Mouse (Mus musculus) MEL (cell line): Measurements from ENCODE around the gene Ninl.
A peak's percentile ranks its signal among the peaks of the same experiment; 100 is the strongest.

Experiments
- BHLHE40 ChIP-seq: IDR thresholded peaks from 2 replicates; pipeline ENCODE4 v1.6.1; 2012; ENCODE audit warnings: low read depth, mild to moderate bottlenecking, inconsistent platforms, low read length, improper control_type of control experiment, borderline replicate concordance
- CHD1 ChIP-seq: IDR thresholded peaks from 2 replicates; pipeline ENCODE4 v1.6.1; 2012; ENCODE audit warnings: low read depth, mild to moderate bottlenecking, inconsistent platforms, low read length, improper control_type of control experiment
- CHD2 ChIP-seq: IDR thresholded peaks from 2 replicates; pipeline ENCODE4 v1.6.1; 2011; ENCODE audit warnings: low read length, improper control_type of control experiment
- CTCF ChIP-seq, 3 experiments: IDR thresholded peaks in 2 of 3; conservative IDR thresholded peaks in 1 of 3; 2 replicates each; pipeline ENCODE4 v1.5.1; 2011 to 2012; ENCODE audit warnings: low read length in 3 of 3, low read depth in 2 of 3, mild to moderate bottlenecking in 2 of 3, improper control_type of control experiment in 1 of 3, inconsistent platforms in 1 of 3, mixed read lengths in 1 of 3, moderate library complexity in 1 of 3; ENCODE audit not compliant: control insufficient read depth in 1 of 3, insufficient read depth in 1 of 3, poor library complexity in 1 of 3, severe bottlenecking in 1 of 3
- GATA1 ChIP-seq: IDR thresholded peaks from 2 replicates; pipeline ENCODE4 v1.6.1; 2011; ENCODE audit warnings: low read depth, low read length, improper control_type of control experiment
- HCFC1 ChIP-seq: IDR thresholded peaks from 2 replicates; pipeline ENCODE4 v1.6.1; 2012; ENCODE audit warnings: low read depth, mild to moderate bottlenecking, inconsistent platforms, low read length, improper control_type of control experiment, moderate library complexity
- KAT2A ChIP-seq: conservative IDR thresholded peaks from 2 replicates; pipeline ENCODE4 v1.6.1; 2012; ENCODE audit warnings: low read depth, low read length, improper control_type of control experiment, inconsistent platforms
- MAFK ChIP-seq: IDR thresholded peaks from 2 replicates; pipeline ENCODE4 v1.6.1; 2011; ENCODE audit warnings: low read depth, mild to moderate bottlenecking, low read length, improper control_type of control experiment, borderline replicate concordance
- POLR2A ChIP-seq, 2 experiments: IDR thresholded peaks; 2 replicates each; pipeline ENCODE4 v1.6.1; 2011 to 2012; ENCODE audit warnings: low read length in 2 of 2, mild to moderate bottlenecking in 2 of 2, control low read depth in 1 of 2, improper control_type of control experiment in 1 of 2, low read depth in 1 of 2, moderate library complexity in 1 of 2; ENCODE audit not compliant: control insufficient read depth in 1 of 2, insufficient read depth in 1 of 2, poor library complexity in 1 of 2
- POLR2AphosphoS5 ChIP-seq: IDR thresholded peaks from 2 replicates; pipeline ENCODE4 v1.6.1; 2012; ENCODE audit warnings: low read depth, borderline replicate concordance, mild to moderate bottlenecking, inconsistent platforms, low read length, moderate library complexity, mixed read lengths
- SMC3 ChIP-seq: IDR thresholded peaks from 2 replicates; pipeline ENCODE4 v1.6.1; 2011; ENCODE audit warnings: low read depth, low read length, improper control_type of control experiment
- TBP ChIP-seq: IDR thresholded peaks from 2 replicates; pipeline ENCODE4 v1.8.0; 2011; ENCODE audit warnings: low read depth, low read length, improper control_type of control experiment
- TCF12 ChIP-seq: IDR thresholded peaks from 2 replicates; pipeline ENCODE4 v1.6.1; 2014; ENCODE audit warnings: low read depth, mild to moderate bottlenecking, inconsistent platforms, low read length, improper control_type of control experiment, moderate library complexity
- UBTF ChIP-seq: IDR thresholded peaks from 2 replicates; pipeline ENCODE4 v1.6.1; 2012; ENCODE audit warnings: low read depth, mild to moderate bottlenecking, inconsistent platforms, low read length, improper control_type of control experiment, moderate library complexity, borderline replicate concordance; ENCODE audit not compliant: insufficient read depth

DNA sequence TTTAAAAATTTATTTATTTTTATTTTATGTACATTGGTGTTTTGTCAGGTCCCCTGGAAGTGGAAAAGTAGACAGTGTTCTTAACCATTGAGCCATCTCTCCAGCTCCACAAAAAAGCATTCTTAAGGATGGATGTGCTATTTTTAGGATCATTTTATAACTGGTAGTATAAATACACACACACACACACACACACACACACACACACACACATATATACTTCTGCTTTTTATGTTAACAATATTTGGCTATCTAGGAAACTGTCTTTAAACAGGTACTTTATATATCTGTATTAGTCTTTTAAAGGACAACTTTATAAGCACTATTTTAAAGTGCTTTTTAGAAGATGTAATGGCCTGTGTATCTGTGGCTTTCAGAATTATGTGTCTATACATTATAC lies 57.1 kb downstream of the Ninl start:
- TF ChIP-seq UBTF (no peak), POLR2A (IDR thresholded peaks at IDR 0.05; ENCODE audit: control insufficient read depth in 1 of 2, insufficient read depth in 1 of 2, low read depth in 1 of 2, low read length in 2 of 2, poor library complexity in 1 of 2) (no peak), SMC3 (no peak), BHLHE40 (no peak), CHD2 (no peak), MAFK (no peak), CHD1 (no peak; the same call in 1 of the 2 replicates), KAT2A (no peak), CTCF (IDR thresholded peaks at IDR 0.05 in 2 of 3, conservative IDR thresholded peaks at IDR 0.05 in 1 of 3; ENCODE audit: control insufficient read depth in 1 of 3, insufficient read depth in 1 of 3, low read depth in 2 of 3, low read length in 3 of 3, poor library complexity in 1 of 3, severe bottlenecking in 1 of 3) (no peak), TCF12 (peak; percentile 36; the same call in 1 of the 2 replicates), POLR2AphosphoS5 (no peak), HCFC1 (no peak), TBP (no peak), GATA1 (no peak)
